Mouse (Mus musculus): ENCODE data around the gene Tjp2. TPM values are rescaled to one million over a fixed set of nuclear protein-coding genes. Genes with fewer than 3 reads are reported as not detected.

The Tjp2 gene
- polyA plus RNA-seq, 1 experiment, result not detected

GRCm38 (mm10) chr19:24077658-24078057, 147.2 kb downstream of the Tjp2 start:
- WGBS, result 95% methylated on average over 3 of the region's 3 CpGs
- Histone ChIP-seq H3K27ac (ENCODE audit: insufficient read depth, low read depth, low read length) (no peak overlapping the region), H3K4me1 (ENCODE audit: control insufficient read depth, insufficient read depth, low read length) (0 out of 2 replicates have a peak, but pooled peaks cover 3% of the 10 kb centered on the region), H3K4me3 (ENCODE audit: insufficient read depth, low read depth, low read length) (no peak overlapping the region)
- TF ChIP-seq CTCF (IDR thresholded peaks at IDR 0.05; ENCODE audit: insufficient read depth, low read depth, low read length), result no peak
- no peak for TF ChIP-seq POLR2A (IDR thresholded peaks at IDR 0.05; ENCODE audit: insufficient read depth, low read depth, low read length)

- TF ChIP-seq POLR2A (IDR thresholded peaks at IDR 0.05; ENCODE audit: insufficient read depth, low read depth, low read length) (no peak), CTCF (IDR thresholded peaks at IDR 0.05; ENCODE audit: insufficient read depth, low read depth, low read length) (no peak)
- WGBS, result 94% methylated on average over 7 of the region's 7 CpGs
Measured at GRCm38 (mm10) chr19:24076536-24076935, 148.3 kb downstream of the Tjp2 start.

GRCm38 (mm10) chr19:24075927-24076326, 148.9 kb downstream of the Tjp2 start:
- no peak for TF ChIP-seq POLR2A (IDR thresholded peaks at IDR 0.05; ENCODE audit: insufficient read depth, low read depth, low read length)
- no peak for TF ChIP-seq CTCF (IDR thresholded peaks at IDR 0.05; ENCODE audit: insufficient read depth, low read depth, low read length)
- 82% methylated on average over 8 of the region's 8 CpGs for WGBS
- Histone ChIP-seq H3K4me3 (ENCODE audit: insufficient read depth, low read depth, low read length) (no peak overlapping the region), H3K27ac (ENCODE audit: insufficient read depth, low read depth, low read length) (no peak overlapping the region), H3K4me1 (ENCODE audit: control insufficient read depth, insufficient read depth, low read length) (0 out of 2 replicates have a peak, but pooled peaks cover 3% of the 10 kb centered on the region)

More at GRCm38 (mm10) chr19:24076536-24076935, 148.3 kb downstream of the Tjp2 start:
- Histone ChIP-seq H3K4me3 (ENCODE audit: insufficient read depth, low read depth, low read length) (no peak overlapping the region), H3K4me1 (ENCODE audit: control insufficient read depth, insufficient read depth, low read length) (0 out of 2 replicates have a peak, but pooled peaks cover 3% of the 10 kb centered on the region), H3K27ac (ENCODE audit: insufficient read depth, low read depth, low read length) (no peak overlapping the region)

GRCm38 (mm10) chr19:24073155-24073554, 151.7 kb downstream of the Tjp2 start:
- H3K27ac ChIP-seq (ENCODE audit: insufficient read depth, low read depth, low read length), result no peak overlapping the region
- no peak for TF ChIP-seq CTCF (IDR thresholded peaks at IDR 0.05; ENCODE audit: insufficient read depth, low read depth, low read length)
- TF ChIP-seq POLR2A (IDR thresholded peaks at IDR 0.05; ENCODE audit: insufficient read depth, low read depth, low read length), result no peak
- WGBS, result 71% methylated on average over 4 of the region's 4 CpGs
- no peak overlapping the region for H3K4me3 ChIP-seq (ENCODE audit: insufficient read depth, low read depth, low read length)
- no peaks in the 10 kb centered on the region for H3K4me1 ChIP-seq (ENCODE audit: control insufficient read depth, insufficient read depth, low read length)

- H3K4me1 ChIP-seq (ENCODE audit: control insufficient read depth, insufficient read depth, low read length), result no peaks in the 10 kb centered on the region
- TF ChIP-seq POLR2A (IDR thresholded peaks at IDR 0.05; ENCODE audit: insufficient read depth, low read depth, low read length) (no peak), CTCF (IDR thresholded peaks at IDR 0.05; ENCODE audit: insufficient read depth, low read depth, low read length) (no peak)
- 63% methylated on average over 12 of the region's 12 CpGs for WGBS
- H3K4me3 ChIP-seq (ENCODE audit: insufficient read depth, low read depth, low read length), result no peak overlapping the region
- no peak overlapping the region for H3K27ac ChIP-seq (ENCODE audit: insufficient read depth, low read depth, low read length)
Measured at GRCm38 (mm10) chr19:24064348-24064895, 160.4 kb downstream of the Tjp2 start.

- WGBS, result 85% methylated on average over 4 of the region's 4 CpGs
- H3K4me1 ChIP-seq (ENCODE audit: control insufficient read depth, insufficient read depth, low read length), result no peaks in the 10 kb centered on the region
- TF ChIP-seq POLR2A (IDR thresholded peaks at IDR 0.05; ENCODE audit: insufficient read depth, low read depth, low read length), result no peak
- no peak for TF ChIP-seq CTCF (IDR thresholded peaks at IDR 0.05; ENCODE audit: insufficient read depth, low read depth, low read length)
Measured at GRCm38 (mm10) chr19:24063585-24063984, 161.2 kb downstream of the Tjp2 start.

GRCm38 (mm10) chr19:24058851-24059250, 166.0 kb downstream of the Tjp2 start:
- WGBS, result 88% methylated on average over 8 of the region's 8 CpGs
- no peak overlapping the region for H3K4me3 ChIP-seq (ENCODE audit: insufficient read depth, low read depth, low read length)
- TF ChIP-seq POLR2A (IDR thresholded peaks at IDR 0.05; ENCODE audit: insufficient read depth, low read depth, low read length), result no peak
- H3K4me1 ChIP-seq (ENCODE audit: control insufficient read depth, insufficient read depth, low read length), result no peaks in the 10 kb centered on the region
- no peak overlapping the region for H3K27ac ChIP-seq (ENCODE audit: insufficient read depth, low read depth, low read length)

More at GRCm38 (mm10) chr19:24063585-24063984, 161.2 kb downstream of the Tjp2 start:
- Histone ChIP-seq H3K4me3 (ENCODE audit: insufficient read depth, low read depth, low read length) (no peak overlapping the region), H3K27ac (ENCODE audit: insufficient read depth, low read depth, low read length) (no peak overlapping the region)

GRCm38 (mm10) chr19:24058021-24058420, 166.8 kb downstream of the Tjp2 start:
- 80% methylated on average over 5 of the region's 5 CpGs for WGBS
- Histone ChIP-seq H3K27ac (ENCODE audit: insufficient read depth, low read depth, low read length) (no peak overlapping the region), H3K4me3 (ENCODE audit: insufficient read depth, low read depth, low read length) (no peak overlapping the region), H3K4me1 (ENCODE audit: control insufficient read depth, insufficient read depth, low read length) (no peaks in the 10 kb centered on the region)
- TF ChIP-seq CTCF (IDR thresholded peaks at IDR 0.05; ENCODE audit: insufficient read depth, low read depth, low read length), result no peak
- TF ChIP-seq POLR2A (IDR thresholded peaks at IDR 0.05; ENCODE audit: insufficient read depth, low read depth, low read length), result no peak

GRCm38 (mm10) chr19:24056880-24057279, 167.9 kb downstream of the Tjp2 start:
- Histone ChIP-seq H3K4me3 (ENCODE audit: insufficient read depth, low read depth, low read length) (no peak overlapping the region), H3K27ac (ENCODE audit: insufficient read depth, low read depth, low read length) (no peak overlapping the region), H3K4me1 (ENCODE audit: control insufficient read depth, insufficient read depth, low read length) (no peaks in the 10 kb centered on the region)
- TF ChIP-seq CTCF (IDR thresholded peaks at IDR 0.05; ENCODE audit: insufficient read depth, low read depth, low read length) (no peak), POLR2A (IDR thresholded peaks at IDR 0.05; ENCODE audit: insufficient read depth, low read depth, low read length) (no peak)
- WGBS, result 98% methylated on average over 1 of the region's 1 CpGs

All from olfactory bulb, adult 2 months (tissue).